Mouse (Mus musculus): ENCODE measurements around the gene Frmpd4.

- TF ChIP-seq POLR2A (IDR thresholded peaks at IDR 0.05; ENCODE audit: low read depth, low read length) (no peak), CTCF (IDR thresholded peaks at IDR 0.05; ENCODE audit: extremely low read depth, insufficient read length, insufficient replicate concordance, low read depth, low read length) (no peak)
These were observed 7.8 kb downstream of the Frmpd4 start for GRCm38 (mm10) chrX:168569231-168569630.
